Mouse (Mus musculus): ENCODE measurements around the gene Dbt. TPM values are rescaled to one million over a fixed set of nuclear protein-coding genes. Genes with fewer than 3 reads are reported as not detected.

Gene Dbt
- total and polyA plus RNA-seq, 3 experiments, result 24.1 to 76.7 (median 54.1) TPM

- H3K36me3 ChIP-seq (ENCODE audit: control insufficient read depth, insufficient read depth, low read length), result no peaks in the 10 kb centered on the region
- intact Hi-C loops (cut with DNase I), result no loop called here
- WGBS, result 81% methylated on average over 7 of the region's 7 CpGs
These were observed 35.5 kb upstream of the Dbt start for GRCm38 (mm10) chr3:116477351-116477750.

GRCm38 (mm10) chr3:116480119-116480518, 32.8 kb upstream of the Dbt start:
- H3K27ac ChIP-seq, result no peak overlapping the region
- TF ChIP-seq CTCF (IDR thresholded peaks at IDR 0.05) (no peak), EP300 (IDR thresholded peaks at IDR 0.05; ENCODE audit: insufficient read depth, low read depth, low read length) (no peak), POLR2A (IDR thresholded peaks at IDR 0.05; ENCODE audit: insufficient read depth, low read depth, low read length) (no peak)
- no peaks in the 10 kb centered on the region for H3K79me2 ChIP-seq (replicated peaks; ENCODE audit: control insufficient read depth, insufficient read depth, low read length)
- 84% methylated on average over 2 of the region's 2 CpGs for WGBS
- H3K36me3 ChIP-seq (ENCODE audit: control insufficient read depth, insufficient read depth, low read length), result no peaks in the 10 kb centered on the region
- DNase-seq, result no peak
- H3K4me1 ChIP-seq (ENCODE audit: control insufficient read depth, insufficient read depth, low read length), result no peaks in the 10 kb centered on the region
- intact Hi-C loops (cut with DNase I), result no loop called here
- H3K27me3 ChIP-seq (ENCODE audit: control insufficient read depth, insufficient read depth, low read length), result no peaks in the 10 kb centered on the region
- H3K9ac ChIP-seq (ENCODE audit: low read depth, low read length), result no peak overlapping the region
- no peak overlapping the region for H3K4me3 ChIP-seq

More at GRCm38 (mm10) chr3:116477351-116477750, 35.5 kb upstream of the Dbt start:
- Histone ChIP-seq H3K27ac (no peak overlapping the region), H3K4me3 (no peak overlapping the region), H3K4me1 (ENCODE audit: control insufficient read depth, insufficient read depth, low read length) (no peaks in the 10 kb centered on the region), H3K9ac (ENCODE audit: low read depth, low read length) (no peak overlapping the region), H3K27me3 (ENCODE audit: control insufficient read depth, insufficient read depth, low read length) (no peaks in the 10 kb centered on the region), H3K79me2 (replicated peaks; ENCODE audit: control insufficient read depth, insufficient read depth, low read length) (no peaks in the 10 kb centered on the region)
- TF ChIP-seq POLR2A (IDR thresholded peaks at IDR 0.05; ENCODE audit: insufficient read depth, low read depth, low read length) (no peak), CTCF (IDR thresholded peaks at IDR 0.05) (no peak), EP300 (IDR thresholded peaks at IDR 0.05; ENCODE audit: insufficient read depth, low read depth, low read length) (no peak)
- DNase-seq, result no peak

GRCm38 (mm10) chr3:116480937-116481336, 31.9 kb upstream of the Dbt start:
- intact Hi-C loops (cut with DNase I), result no loop called here

GRCm38 (mm10) chr3:116482724-116483123, 30.1 kb upstream of the Dbt start:
- no peaks in the 10 kb centered on the region for H3K79me2 ChIP-seq (replicated peaks; ENCODE audit: control insufficient read depth, insufficient read depth, low read length)
- 60% methylated on average over 3 of the region's 3 CpGs for WGBS
- no peaks in the 10 kb centered on the region for H3K36me3 ChIP-seq (ENCODE audit: control insufficient read depth, insufficient read depth, low read length)
- DNase-seq, result no peak
- H3K27me3 ChIP-seq (ENCODE audit: control insufficient read depth, insufficient read depth, low read length), result no peaks in the 10 kb centered on the region
- no peak for TF ChIP-seq EP300 (IDR thresholded peaks at IDR 0.05; ENCODE audit: insufficient read depth, low read depth, low read length)
- no peak for TF ChIP-seq CTCF (IDR thresholded peaks at IDR 0.05)
- no peak for TF ChIP-seq POLR2A (IDR thresholded peaks at IDR 0.05; ENCODE audit: insufficient read depth, low read depth, low read length)
- no peak overlapping the region for H3K9ac ChIP-seq (ENCODE audit: low read depth, low read length)
- no peak overlapping the region for H3K4me3 ChIP-seq
- intact Hi-C loops (cut with DNase I), result no loop called here
- no peaks in the 10 kb centered on the region for H3K4me1 ChIP-seq (ENCODE audit: control insufficient read depth, insufficient read depth, low read length)
- no peak overlapping the region for H3K27ac ChIP-seq

More at GRCm38 (mm10) chr3:116480937-116481336, 31.9 kb upstream of the Dbt start:
- TF ChIP-seq POLR2A (IDR thresholded peaks at IDR 0.05; ENCODE audit: insufficient read depth, low read depth, low read length), result no peak
- TF ChIP-seq EP300 (IDR thresholded peaks at IDR 0.05; ENCODE audit: insufficient read depth, low read depth, low read length), result no peak
- TF ChIP-seq CTCF (IDR thresholded peaks at IDR 0.05), result no peak
- Histone ChIP-seq H3K79me2 (replicated peaks; ENCODE audit: control insufficient read depth, insufficient read depth, low read length) (no peaks in the 10 kb centered on the region), H3K36me3 (ENCODE audit: control insufficient read depth, insufficient read depth, low read length) (no peaks in the 10 kb centered on the region), H3K27ac (no peak overlapping the region), H3K4me1 (ENCODE audit: control insufficient read depth, insufficient read depth, low read length) (no peaks in the 10 kb centered on the region), H3K9ac (ENCODE audit: low read depth, low read length) (no peak overlapping the region), H3K4me3 (no peak overlapping the region), H3K27me3 (ENCODE audit: control insufficient read depth, insufficient read depth, low read length) (no peaks in the 10 kb centered on the region)
- 41% methylated on average over 5 of the region's 5 CpGs for WGBS
- DNase-seq, result no peak

GRCm38 (mm10) chr3:116483271-116483670, 29.6 kb upstream of the Dbt start:
- intact Hi-C loops (cut with DNase I), result no loop called here
- 60% methylated on average over 4 of the region's 4 CpGs for WGBS
- no peaks in the 10 kb centered on the region for H3K36me3 ChIP-seq (ENCODE audit: control insufficient read depth, insufficient read depth, low read length)

GRCm38 (mm10) chr3:116490920-116491319, 21.9 kb upstream of the Dbt start:
- Histone ChIP-seq H3K4me1 (ENCODE audit: control insufficient read depth, insufficient read depth, low read length) (no peaks in the 10 kb centered on the region), H3K79me2 (replicated peaks; ENCODE audit: control insufficient read depth, insufficient read depth, low read length) (no peaks in the 10 kb centered on the region), H3K4me3 (no peak overlapping the region), H3K9ac (ENCODE audit: low read depth, low read length) (no peak overlapping the region), H3K27ac (no peak overlapping the region), H3K36me3 (ENCODE audit: control insufficient read depth, insufficient read depth, low read length) (no peaks in the 10 kb centered on the region; the same call in 1 of the 2 replicates), H3K27me3 (ENCODE audit: control insufficient read depth, insufficient read depth, low read length) (no peaks in the 10 kb centered on the region)
- 93% methylated on average over 5 of the region's 5 CpGs for WGBS
- DNase-seq, result no peak
- intact Hi-C loops (cut with DNase I), result loop anchor here (5.0 kb wide), 1 partner anchor 69 kb away; the partner anchor contains the start of gene Cdc14a
- no peak for TF ChIP-seq EP300 (IDR thresholded peaks at IDR 0.05; ENCODE audit: insufficient read depth, low read depth, low read length)
- TF ChIP-seq POLR2A (IDR thresholded peaks at IDR 0.05; ENCODE audit: insufficient read depth, low read depth, low read length), result no peak
- TF ChIP-seq CTCF (IDR thresholded peaks at IDR 0.05), result peak; percentile 49

More at GRCm38 (mm10) chr3:116483271-116483670, 29.6 kb upstream of the Dbt start:
- no peaks in the 10 kb centered on the region for H3K27me3 ChIP-seq (ENCODE audit: control insufficient read depth, insufficient read depth, low read length)
- H3K79me2 ChIP-seq (replicated peaks; ENCODE audit: control insufficient read depth, insufficient read depth, low read length), result no peaks in the 10 kb centered on the region
- no peak overlapping the region for H3K4me3 ChIP-seq
- H3K4me1 ChIP-seq (ENCODE audit: control insufficient read depth, insufficient read depth, low read length), result no peaks in the 10 kb centered on the region
- H3K9ac ChIP-seq (ENCODE audit: low read depth, low read length), result no peak overlapping the region
- H3K27ac ChIP-seq, result no peak overlapping the region
- no peak for TF ChIP-seq EP300 (IDR thresholded peaks at IDR 0.05; ENCODE audit: insufficient read depth, low read depth, low read length)
- no peak for TF ChIP-seq POLR2A (IDR thresholded peaks at IDR 0.05; ENCODE audit: insufficient read depth, low read depth, low read length)
- DNase-seq, result no peak
